Mouse (Mus musculus) liver, postnatal 0 days (tissue): ENCODE measurements around the gene Impg1.

ENCODE experiments used
- CTCF ChIP-seq: sonication (generic); IDR thresholded peaks from 2 replicates; pipeline ENCODE4 v1.5.1; 2016; ENCODE audit warnings: antibody characterized with exemption, low read depth
- EP300 ChIP-seq: IDR thresholded peaks from 2 replicates; pipeline ENCODE4 v1.6.1; 2016; ENCODE audit warnings: antibody characterized with exemption, low read depth, mild to moderate bottlenecking

GRCm38 (mm10) chr9:80333466-80333865 is 131.8 kb downstream of the Impg1 start:
- TF ChIP-seq CTCF (no peak), EP300 (no peak)
